Mouse (Mus musculus) gastrocnemius, postnatal 10 days (tissue): ENCODE data around the gene Cideb. TPM values are rescaled to one million over a fixed set of nuclear protein-coding genes. Genes with fewer than 3 reads are reported as not detected.

Experiments used
- DNase-seq: peaks from one replicate; pipeline ENCODE4 v3.0.0; 2021; ENCODE audit warnings: mixed read lengths
- total RNA-seq, 2 experiments: library from RNA; stranded (reverse); gene quantifications; 2 replicates each; pipeline ENCODE4 v1.2.3; 2021

The Cideb gene
- total RNA-seq, 2 experiments from 2014 or later: not detected

GRCm38 (mm10) chr14:55722438-55722945 lies 35.8 kb downstream of the Cideb start:
- DNase-seq: no peak

GRCm38 (mm10) chr14:55721700-55722437 lies 36.4 kb downstream of the Cideb start, which contains the start of gene Rabggta:
Gene Rabggta, minus strand, starts transcription at chr14:55722263.
- peak; percentile 91 for DNase-seq

GRCm38 (mm10) chr14:55721076-55721475 lies 37.2 kb downstream of the Cideb start:
- no peak for DNase-seq

GRCm38 (mm10) chr14:55720666-55721065 lies 37.6 kb downstream of the Cideb start:
- no peak for DNase-seq

- no peak for DNase-seq
Measured at GRCm38 (mm10) chr14:55719737-55720136, 38.5 kb downstream of the Cideb start.

- DNase-seq: no peak
Measured at GRCm38 (mm10) chr14:55716884-55717283, 41.4 kb downstream of the Cideb start.

- DNase-seq: no peak
Measured at GRCm38 (mm10) chr14:55716271-55716670, 42.0 kb downstream of the Cideb start.

- DNase-seq: no peak
Measured at GRCm38 (mm10) chr14:55714893-55715292, 43.4 kb downstream of the Cideb start.

GRCm38 (mm10) chr14:55713729-55714122 lies 44.5 kb downstream of the Cideb start, which contains the start of gene Tgm1:
Gene Tgm1, minus strand, starts transcription at chr14:55713926.
- DNase-seq: no peak

- DNase-seq: no peak
Measured at GRCm38 (mm10) chr14:55713007-55713728, 45.1 kb downstream of the Cideb start.

GRCm38 (mm10) chr14:55711786-55712185 lies 46.5 kb downstream of the Cideb start:
- DNase-seq: no peak

- no peak for DNase-seq
Measured at GRCm38 (mm10) chr14:55709509-55709908, 48.7 kb downstream of the Cideb start.

GRCm38 (mm10) chr14:55707397-55707796 lies 50.9 kb downstream of the Cideb start:
- DNase-seq: no peak

- no peak for DNase-seq
Measured at GRCm38 (mm10) chr14:55706051-55706600, 52.1 kb downstream of the Cideb start.

Other genes starting within 250 kb of the Cideb start
- gene Cpne6, start 248.0 kb downstream of the Cideb start, total RNA-seq: under 1 TPM in 1 of 2 experiments, not detected in 1; 0.14 TPM
- gene Nrl, start 233.5 kb downstream of the Cideb start, total RNA-seq: not detected
- gene Pck2, start 218.2 kb downstream of the Cideb start, total RNA-seq: 10 to 100 TPM; 15.0 to 21.4 TPM
- gene Dcaf11, start 198.5 kb downstream of the Cideb start, total RNA-seq: 10 to 100 TPM; 61.1 to 61.2 TPM
- gene A730061H03Rik, start 198.1 kb downstream of the Cideb start, total RNA-seq: not detected
- gene Fitm1, start 182.8 kb downstream of the Cideb start, total RNA-seq: 100 to 1,000 TPM; 403 to 446 TPM
- 10 to 100 TPM; 56.3 to 58.7 TPM for gene Psme1, start 180.3 kb downstream of the Cideb start, total RNA-seq
- gene Emc9, start 173.2 kb downstream of the Cideb start, total RNA-seq: 10 to 100 TPM; 45.2 to 49.9 TPM
- gene Psme2, start 167.3 kb downstream of the Cideb start, total RNA-seq: 10 to 100 TPM; 74.4 to 85.8 TPM
- 10 to 100 TPM; 15.9 to 16.4 TPM for gene Rnf31, start 166.8 kb downstream of the Cideb start, total RNA-seq
- 1 to 10 TPM; 5.0 to 5.7 TPM for gene Irf9, start 154.9 kb downstream of the Cideb start, total RNA-seq
- gene Rec8, start 140.4 kb downstream of the Cideb start, total RNA-seq: under 1 TPM; 0.56 to 0.70 TPM
- 10 to 100 TPM; 68.3 to 77.1 TPM for gene Ipo4, start 122.5 kb downstream of the Cideb start, total RNA-seq
- 1 to 10 TPM; 1.1 to 2.7 TPM for gene Gm49378, start 120.6 kb downstream of the Cideb start, total RNA-seq
- 10 to 100 TPM; 29.2 to 33.2 TPM for gene Tm9sf1, start 114.7 kb downstream of the Cideb start, total RNA-seq
- 1 to 10 TPM in 1 of 2 experiments, under 1 TPM in 1; 0.54 to 1.1 TPM for gene Tssk4, start 108.3 kb downstream of the Cideb start, total RNA-seq
- gene Mdp1, start 98.0 kb downstream of the Cideb start, total RNA-seq: 10 to 100 TPM; 20.9 to 22.2 TPM
- 1 to 10 TPM; 5.9 to 8.6 TPM for gene Gmpr2, start 86.5 kb downstream of the Cideb start, total RNA-seq
- gene Nedd8, start 86.3 kb downstream of the Cideb start, total RNA-seq: 100 to 1,000 TPM; 242 to 253 TPM
- gene Tinf2, start 76.6 kb downstream of the Cideb start, total RNA-seq: 10 to 100 TPM; 11.7 to 14.9 TPM
- gene Tgm1, start 44.5 kb downstream of the Cideb start, total RNA-seq: under 1 TPM; 0.19 to 0.50 TPM
- 10 to 100 TPM in 1 of 2 experiments, 1 to 10 TPM in 1; 9.4 to 10.2 TPM for gene Rabggta, start 36.2 kb downstream of the Cideb start, total RNA-seq
- 10 to 100 TPM; 33.2 to 33.3 TPM for gene Dhrs1, start 12.8 kb downstream of the Cideb start, total RNA-seq
- 10 to 100 TPM; 13.4 to 15.2 TPM for gene Nop9, start 12.8 kb downstream of the Cideb start, total RNA-seq
- gene Ltb4r2, start 3.0 kb upstream of the Cideb start, total RNA-seq: under 1 TPM; 0.07 to 0.14 TPM
- under 1 TPM; 0.16 to 0.61 TPM for gene Ltb4r1, start 7.5 kb upstream of the Cideb start, total RNA-seq
- 1 to 10 TPM; 5.9 to 9.4 TPM for gene Adcy4, start 25.6 kb upstream of the Cideb start, total RNA-seq
- gene Ripk3, start 30.4 kb upstream of the Cideb start, total RNA-seq: 1 to 10 TPM; 3.9 to 4.2 TPM
- 10 to 100 TPM in 1 of 2 experiments, 1 to 10 TPM in 1; 9.3 to 14.8 TPM for gene Nfatc4, start 64.7 kb upstream of the Cideb start, total RNA-seq
- 10 to 100 TPM in 1 of 2 experiments, 1 to 10 TPM in 1; 9.3 to 15.3 TPM for gene Nynrin, start 95.6 kb upstream of the Cideb start, total RNA-seq
- gene Cbln3, start 125.9 kb upstream of the Cideb start, total RNA-seq: under 1 TPM; 0.16 to 0.29 TPM
- 10 to 100 TPM in 1 of 2 experiments, 1 to 10 TPM in 1; 8.0 to 11.6 TPM for gene Khnyn, start 126.5 kb upstream of the Cideb start, total RNA-seq
- 10 to 100 TPM; 73.3 to 82.4 TPM for gene Sdr39u1, start 141.8 kb upstream of the Cideb start, total RNA-seq
- gene Cma1, start 186.2 kb upstream of the Cideb start, total RNA-seq: 10 to 100 TPM; 18.2 to 18.8 TPM
- gene Cma2, start 192.5 kb upstream of the Cideb start, total RNA-seq: 1 to 10 TPM in 1 of 2 experiments, under 1 TPM in 1; 0.65 to 1.5 TPM